Mouse (Mus musculus): Measurements from ENCODE around the gene Tmcc1. TPM values are rescaled to one million over a fixed set of nuclear protein-coding genes. Genes with fewer than 3 reads are reported as not detected.
"Not testable (repeated sequence)": the region's sequence is repeated elsewhere in the genome, so short reads cannot be mapped to it uniquely, and the experiment has no call there.

Tmcc1 gene
- total RNA-seq (2014; fragmentation: Nextera tagmentation) (5.4 and 13.1 TPM in 2 replicates), total RNA-seq (2017) (8.2 and 9.9 TPM in 2 replicates)

DNA sequence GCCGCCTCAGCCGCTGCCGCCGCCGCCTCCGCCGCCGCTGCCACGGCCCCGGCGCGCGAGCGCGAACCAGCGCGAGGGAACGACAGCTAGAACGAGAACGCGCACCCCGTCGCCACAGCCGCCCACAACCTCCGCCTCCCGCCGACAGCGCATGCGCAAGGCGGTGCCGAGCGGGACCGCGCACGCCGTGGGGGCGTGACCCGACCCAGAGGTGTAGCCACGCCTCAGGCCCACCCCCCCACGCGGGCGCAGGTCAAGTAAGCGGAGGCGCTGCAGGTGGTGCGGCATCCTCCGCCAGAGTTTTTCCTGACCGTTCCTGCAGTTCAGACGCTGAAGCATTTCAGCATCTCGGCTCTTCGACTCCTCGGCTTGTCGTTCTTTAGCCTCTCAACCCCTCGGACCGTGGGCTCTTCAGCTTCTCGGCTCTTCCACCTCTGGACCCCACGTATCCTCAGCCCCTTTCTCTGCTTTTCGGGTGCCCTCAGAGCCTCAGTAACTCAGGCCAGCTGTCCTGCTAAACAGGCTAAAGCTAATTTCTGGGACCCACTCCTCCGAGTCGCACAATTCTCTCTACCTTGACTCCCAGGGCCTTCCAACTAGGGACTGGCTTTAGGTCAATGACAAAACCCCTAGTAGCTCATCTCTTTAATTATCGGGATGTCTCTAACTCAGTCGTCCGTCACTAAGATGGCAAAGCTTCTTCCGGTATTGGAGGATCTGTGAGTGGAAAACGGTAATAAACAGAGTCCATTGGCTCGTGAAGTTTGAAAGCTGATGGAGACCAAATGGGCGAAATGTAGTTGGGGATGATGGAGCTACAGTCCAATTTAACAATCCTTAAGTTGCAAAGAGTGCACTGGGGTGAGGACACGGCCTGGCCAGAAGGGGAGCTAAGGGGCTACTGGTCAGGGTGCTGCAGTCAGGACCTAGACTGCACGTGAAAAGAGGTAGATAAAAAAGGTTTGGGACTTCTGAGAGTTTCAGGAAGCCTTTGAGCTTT is at the start of gene Tmcc1:
Gene Tmcc1, minus strand, starts transcription at position 93 of the 1,000 bp plus-strand sequence.
- peak; percentile 89 for ATAC-seq (replicated peaks; ENCODE audit: poor library complexity, severe bottlenecking)

DNA sequence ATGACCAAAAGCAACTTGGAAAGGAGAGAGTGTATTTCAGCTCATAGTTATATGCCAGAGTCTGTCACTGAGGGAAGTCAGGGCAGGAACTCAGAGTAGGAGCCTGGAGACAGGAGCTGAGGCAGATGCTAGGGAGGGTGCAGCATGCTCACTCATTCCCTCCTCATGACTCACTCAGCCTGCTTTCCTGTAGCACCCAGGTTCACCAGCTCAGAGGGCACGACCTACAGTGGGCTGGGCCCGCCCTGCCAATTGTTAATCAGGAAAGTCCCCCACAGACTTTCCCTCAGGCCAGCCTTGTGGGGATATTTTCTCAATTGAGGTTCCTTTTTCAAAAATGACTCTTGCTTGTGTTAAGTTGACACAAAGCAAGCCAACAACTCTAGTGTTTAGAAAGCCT is 47.1 kb upstream of the Tmcc1 start:
- ATAC-seq (replicated peaks; ENCODE audit: poor library complexity, severe bottlenecking): no peak

- ATAC-seq (replicated peaks; ENCODE audit: poor library complexity, severe bottlenecking): no peak
These were observed 44.8 kb upstream of the Tmcc1 start for GRCm38 (mm10) chr6:116238083-116238482.

DNA sequence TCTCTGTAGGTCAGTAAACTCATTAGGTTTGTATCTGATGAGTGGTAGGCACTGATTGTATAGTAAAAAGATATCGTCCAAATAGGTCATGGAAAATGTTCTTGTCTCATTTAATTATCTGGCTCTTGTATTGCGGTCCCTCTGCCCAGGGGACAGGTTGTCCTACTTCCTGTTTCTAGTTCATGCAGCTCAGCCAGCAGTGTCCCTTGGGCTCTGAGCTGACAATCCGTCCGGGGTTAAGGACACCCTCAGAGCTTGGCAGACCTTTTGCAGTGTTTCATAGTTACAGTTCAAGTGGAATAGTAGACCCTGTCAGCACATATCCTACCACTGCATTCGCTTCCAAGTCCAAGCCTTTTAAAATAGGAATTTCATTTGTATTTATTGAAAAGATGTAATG is 42.0 kb upstream of the Tmcc1 start:
- no peak for ATAC-seq (replicated peaks; ENCODE audit: poor library complexity, severe bottlenecking)

DNA sequence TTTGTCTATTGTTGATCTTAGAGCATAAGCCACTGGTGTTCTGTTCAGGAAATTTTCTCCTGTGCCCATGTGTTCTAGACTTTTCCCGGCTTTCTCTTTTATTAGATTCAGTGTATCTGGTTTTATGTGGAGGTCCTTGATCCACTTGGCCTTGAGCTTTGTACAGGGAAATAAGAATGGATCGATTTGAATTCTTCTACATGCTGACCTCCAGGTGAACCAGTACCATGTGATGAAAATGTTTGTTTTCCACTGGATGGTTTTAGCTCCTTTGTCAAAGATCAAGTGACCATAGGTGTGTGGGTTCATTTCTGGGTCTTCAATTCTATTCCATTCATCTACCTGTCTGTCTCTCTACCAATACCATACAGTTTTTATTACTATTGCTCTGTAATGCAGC is 41.5 kb upstream of the Tmcc1 start:
- not testable (repeated sequence) for ATAC-seq (replicated peaks; ENCODE audit: poor library complexity, severe bottlenecking)

GRCm38 (mm10) chr6:116228785-116229525 is 35.7 kb upstream of the Tmcc1 start:
- peak; percentile 84 for ATAC-seq (replicated peaks; ENCODE audit: poor library complexity, severe bottlenecking)

DNA sequence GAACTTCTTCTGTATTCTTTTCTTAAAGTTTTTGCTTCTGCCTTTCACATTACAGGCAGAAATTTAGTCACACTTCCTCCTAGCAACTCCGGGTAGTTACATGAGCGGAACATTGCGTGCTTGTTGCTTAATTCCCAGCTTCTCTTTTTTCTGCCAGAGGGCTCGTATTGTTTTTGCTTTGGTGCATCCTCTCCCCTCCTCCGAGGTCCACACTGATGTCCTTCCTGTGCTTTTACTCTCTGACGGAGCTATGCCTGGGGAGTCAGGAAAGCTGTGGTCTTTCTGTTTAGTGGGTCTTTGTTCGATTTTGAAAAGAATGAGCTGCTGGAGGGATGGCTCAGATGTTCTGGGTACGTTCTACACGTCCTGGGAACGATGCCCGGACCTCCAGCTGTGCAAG is 34.5 kb upstream of the Tmcc1 start:
- ATAC-seq (replicated peaks; ENCODE audit: poor library complexity, severe bottlenecking): peak; percentile 92

- peak; percentile 95 for ATAC-seq (replicated peaks; ENCODE audit: poor library complexity, severe bottlenecking)
These were observed 14.6 kb upstream of the Tmcc1 start, which contains the start of gene Washc2 for GRCm38 (mm10) chr6:116207729-116208534. Gene Washc2, plus strand, starts transcription at chr6:116208038.

DNA sequence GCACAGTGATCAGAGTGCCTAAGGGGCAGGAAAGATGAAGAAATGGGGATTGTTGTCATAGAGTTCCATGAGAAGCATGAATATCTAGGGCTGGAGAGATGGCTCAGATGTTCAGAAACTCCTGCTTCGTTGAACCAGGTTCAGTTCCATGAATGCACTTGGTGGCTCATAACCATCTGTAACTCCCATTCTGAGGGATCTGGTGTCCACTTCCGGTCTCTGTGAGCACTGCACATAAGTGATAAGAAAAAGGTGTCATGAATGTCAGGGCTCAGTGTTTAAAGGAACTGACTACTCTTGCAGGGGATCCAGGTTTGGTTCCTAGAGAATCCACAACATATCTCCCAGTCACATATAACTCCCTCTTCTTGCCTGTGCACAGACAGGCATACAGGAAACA is 6.4 kb upstream of the Tmcc1 start:
- ATAC-seq (replicated peaks; ENCODE audit: poor library complexity, severe bottlenecking): no peak

GRCm38 (mm10) chr6:116198173-116198572 is 4.9 kb upstream of the Tmcc1 start:
- ATAC-seq (replicated peaks; ENCODE audit: poor library complexity, severe bottlenecking): peak; percentile 51

DNA sequence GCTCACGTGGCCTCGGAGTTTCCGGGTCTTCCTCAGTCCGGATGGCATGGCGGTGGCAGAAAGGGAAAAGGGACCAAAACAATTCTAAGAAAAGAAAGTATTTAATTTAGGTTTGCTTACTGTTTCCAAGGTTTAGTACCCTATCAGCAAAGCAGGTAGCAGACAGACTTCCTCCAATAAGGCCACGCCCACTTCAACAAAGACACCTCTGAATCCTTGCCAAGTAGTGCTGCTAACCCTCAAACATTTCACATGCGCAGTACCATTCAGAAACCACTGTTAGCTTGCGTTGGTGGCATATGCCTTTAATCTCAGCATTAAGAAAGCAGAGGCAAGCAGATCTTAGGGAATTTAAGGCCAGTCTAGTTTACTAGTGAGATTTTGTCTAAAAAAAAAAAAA is 2.5 kb upstream of the Tmcc1 start:
- no peak for ATAC-seq (replicated peaks; ENCODE audit: poor library complexity, severe bottlenecking)

DNA sequence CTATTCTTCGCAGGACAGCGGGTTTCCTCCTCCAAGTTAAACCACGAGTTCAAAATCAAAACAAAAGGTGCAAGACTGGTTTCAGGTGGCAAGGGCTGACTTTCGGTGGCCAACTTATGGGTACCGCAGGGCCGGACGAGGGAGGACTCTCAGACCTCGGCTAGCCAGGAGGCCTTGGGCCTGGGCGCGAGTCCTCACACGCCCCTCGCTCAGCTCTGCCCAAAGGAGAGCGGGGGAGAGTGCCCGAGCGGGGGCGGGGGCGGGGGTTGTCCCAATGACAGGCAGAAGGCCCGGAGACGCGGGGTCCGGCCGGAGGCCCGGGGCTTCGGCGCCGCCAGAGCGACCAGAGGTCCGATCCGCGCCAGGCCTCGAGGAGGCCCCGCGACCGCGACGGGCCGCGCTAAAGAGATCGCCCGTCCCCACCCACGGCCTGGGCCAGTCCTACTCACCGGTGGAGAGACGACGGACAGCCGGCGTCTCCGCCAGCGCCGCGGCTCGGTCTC is 426 bp downstream of the Tmcc1 start:
- ATAC-seq (replicated peaks; ENCODE audit: poor library complexity, severe bottlenecking): peak; percentile 21

- ATAC-seq (replicated peaks; ENCODE audit: poor library complexity, severe bottlenecking): no peak
These were observed 3.9 kb downstream of the Tmcc1 start for GRCm38 (mm10) chr6:116189417-116189816.

DNA sequence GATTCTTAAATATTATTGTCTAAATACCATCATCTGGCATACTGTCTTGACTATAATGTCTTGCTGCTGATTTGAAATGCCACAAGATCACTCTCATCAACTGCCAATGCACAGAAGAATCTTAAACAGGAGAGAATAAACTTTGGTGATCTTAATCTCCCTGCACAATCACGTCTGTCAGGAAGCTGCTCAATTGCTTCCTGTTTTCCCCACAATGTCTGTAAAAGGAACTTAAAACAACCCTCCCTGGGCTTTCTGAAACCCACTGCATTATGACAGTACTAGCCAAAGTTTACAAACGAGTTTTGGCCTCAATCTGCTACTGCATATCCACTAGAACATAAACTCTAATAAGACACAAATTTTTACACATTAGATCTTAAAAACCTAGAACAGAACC is 6.8 kb downstream of the Tmcc1 start:
- peak; percentile 79 for ATAC-seq (replicated peaks; ENCODE audit: poor library complexity, severe bottlenecking)

DNA sequence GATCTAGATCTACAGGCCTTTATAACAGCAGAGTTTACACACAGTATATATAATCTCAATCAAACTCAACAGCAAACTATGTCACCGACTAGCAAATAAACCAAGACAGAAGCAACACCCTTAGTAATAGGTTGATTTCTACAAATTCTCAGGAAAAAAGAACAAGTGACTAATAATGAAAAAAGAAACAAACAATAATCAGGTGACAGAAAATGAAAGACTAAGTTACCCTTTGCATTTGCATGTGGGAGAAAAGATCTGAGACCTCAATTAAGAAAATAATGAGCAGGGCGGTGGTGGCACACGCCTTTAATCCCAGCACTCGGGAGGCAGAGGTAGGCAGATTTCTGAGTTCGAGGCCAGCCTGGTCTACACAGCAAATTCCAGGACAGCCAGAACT is 9.8 kb downstream of the Tmcc1 start:
- ATAC-seq (replicated peaks; ENCODE audit: poor library complexity, severe bottlenecking): no peak

GRCm38 (mm10) chr6:116180731-116181130 is 12.6 kb downstream of the Tmcc1 start:
- no peak for ATAC-seq (replicated peaks; ENCODE audit: poor library complexity, severe bottlenecking)

DNA sequence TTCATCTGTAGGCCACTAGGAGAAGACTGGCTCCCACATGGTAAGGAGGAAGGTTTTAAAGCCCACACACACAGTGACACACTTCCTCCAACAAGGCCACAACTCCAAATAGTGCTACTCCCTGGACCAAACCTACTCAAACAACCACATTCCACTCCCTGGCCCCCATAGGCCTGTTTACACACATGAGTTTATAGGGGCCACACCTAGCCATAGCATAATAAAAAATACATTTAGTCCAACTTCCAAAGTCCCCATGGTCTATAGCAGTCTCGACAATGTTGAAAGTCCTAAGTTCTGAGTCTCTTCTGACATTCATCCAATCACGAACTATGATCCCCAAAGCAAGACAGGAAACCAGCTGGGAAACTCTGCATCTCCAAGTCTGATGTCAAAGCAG is 14.9 kb downstream of the Tmcc1 start:
- ATAC-seq (replicated peaks; ENCODE audit: poor library complexity, severe bottlenecking): no peak

GRCm38 (mm10) chr6:116173511-116174099 is 19.7 kb downstream of the Tmcc1 start:
- peak; percentile 98 for ATAC-seq (replicated peaks; ENCODE audit: poor library complexity, severe bottlenecking)

- no peak for ATAC-seq (replicated peaks; ENCODE audit: poor library complexity, severe bottlenecking)
These were observed 26.9 kb downstream of the Tmcc1 start for GRCm38 (mm10) chr6:116166383-116166782.

Data from granulocyte monocyte progenitor cell, adult 5-6 weeks (primary cell).